Mouse (Mus musculus): ENCODE data around the gene Map3k6.

GRCm38 (mm10) chr4:133257798-133258408 is 17.3 kb downstream of the Map3k6 start:
- no peak for TF ChIP-seq POLR2A (IDR thresholded peaks at IDR 0.05; ENCODE audit: low read depth, low read length)
- no peak for TF ChIP-seq CTCF (IDR thresholded peaks at IDR 0.05; ENCODE audit: borderline replicate concordance, insufficient read depth, low read length)
